Mouse (Mus musculus): ENCODE measurements at regions not wholly inside any gene's neighbourhood (a gene's known extent, or its start where the extent isn't known, plus 50 kb on each side); places are given as distances from the start of the nearest gene placed in this dataset.

DNA sequence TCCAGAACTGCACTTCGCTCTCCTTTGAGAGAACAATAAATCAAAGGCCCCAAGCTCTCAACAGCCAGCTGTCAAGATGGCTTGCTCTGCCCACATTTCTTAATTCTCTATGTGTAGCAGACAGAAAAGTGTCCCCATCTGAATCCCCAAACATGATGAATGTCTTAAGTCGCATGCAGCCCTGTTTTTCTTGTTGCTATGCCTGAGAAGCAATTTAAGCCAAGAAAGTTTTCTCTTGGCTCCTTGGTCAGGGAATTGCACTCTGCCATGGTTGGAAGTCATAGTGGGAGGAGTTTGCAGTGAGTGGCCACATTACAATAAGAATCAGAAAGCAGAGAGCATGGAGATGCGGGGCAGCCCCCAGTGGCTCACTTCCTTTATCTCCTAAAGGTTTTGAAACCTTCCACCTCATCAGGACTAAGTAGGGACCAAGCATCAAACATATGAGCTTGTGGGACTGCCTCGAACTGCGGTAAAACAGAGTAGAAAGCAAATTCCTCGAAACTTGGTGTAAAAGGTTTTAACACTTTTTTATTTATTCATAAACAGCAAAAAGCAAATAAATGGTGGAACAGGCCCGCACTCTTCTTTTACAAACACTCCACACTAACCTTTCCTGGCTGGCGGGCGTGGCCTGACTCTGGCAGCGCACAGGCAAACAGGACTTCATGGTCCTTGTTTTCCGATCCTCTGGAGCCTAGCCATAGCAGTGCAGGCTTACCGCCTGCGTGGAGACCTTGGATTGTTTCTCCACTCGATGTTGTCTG is 227.4 kb downstream of the Ankrd50 start:
- peak; percentile 74 for DNase-seq (ENCODE audit: low read depth, low spot score)

DNA sequence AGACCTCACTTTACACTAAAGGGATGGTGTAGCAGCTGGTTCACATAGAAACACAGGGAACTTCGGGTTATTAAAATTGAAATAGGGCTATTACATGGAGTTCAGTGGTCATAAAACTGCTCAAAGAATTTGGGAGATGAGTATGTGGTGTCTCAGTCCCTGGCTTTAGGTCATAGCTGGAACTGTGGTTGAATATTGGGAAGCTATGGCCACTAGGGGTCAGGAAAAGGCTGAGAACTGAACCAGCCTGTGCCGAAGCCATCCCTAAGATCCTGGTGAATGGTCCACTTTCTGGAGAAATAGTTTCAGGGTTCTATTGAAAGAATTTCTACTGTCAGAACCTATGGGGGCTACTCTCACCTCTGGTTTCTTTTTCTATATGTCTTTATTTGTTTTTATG is 229.0 kb downstream of the Ankrd50 start:
- peak; percentile 92 for DNase-seq (ENCODE audit: low read depth, low spot score)

DNA sequence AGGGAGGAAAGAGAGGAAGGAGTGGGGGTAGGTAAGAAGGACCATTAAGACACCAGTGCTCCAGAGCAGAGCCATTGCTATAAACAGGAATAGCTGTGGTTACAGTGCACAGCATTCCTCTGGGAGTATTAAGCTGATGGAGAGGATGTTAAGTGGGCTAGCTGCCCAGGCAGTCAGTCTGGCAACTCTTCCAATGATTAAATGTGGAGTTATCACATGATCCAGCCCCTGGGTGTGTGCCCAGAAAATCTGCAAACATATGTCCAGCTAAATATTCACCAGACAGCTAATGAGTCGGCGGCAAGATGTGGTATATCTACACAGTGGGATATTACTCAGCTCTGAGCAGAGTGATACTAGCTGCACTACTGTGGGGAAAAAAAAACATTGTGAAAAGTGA is 229.7 kb downstream of the Ankrd50 start:
- DNase-seq (ENCODE audit: low read depth, low spot score) = peak; percentile 100

DNA sequence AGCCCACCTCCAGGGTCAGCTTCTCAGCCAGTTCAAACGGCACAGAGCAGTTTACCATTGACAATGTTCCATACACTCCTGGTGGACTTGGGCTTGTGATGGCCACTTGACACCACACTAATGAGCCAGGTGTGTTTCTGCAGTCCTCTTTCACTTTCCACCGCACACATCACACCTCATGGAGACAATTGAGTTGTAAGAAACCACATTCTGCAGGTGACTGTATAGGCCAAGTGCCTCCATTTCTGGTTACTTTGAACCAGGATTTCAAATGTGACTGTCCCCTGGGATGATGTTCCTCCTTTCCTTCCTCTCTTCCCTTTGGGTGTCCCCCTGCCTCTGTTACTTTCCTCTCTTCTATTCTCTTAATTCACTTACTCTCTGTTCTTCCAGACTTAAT is 233.1 kb downstream of the Ankrd50 start:
- DNase-seq (ENCODE audit: low read depth, low spot score) = no peak

DNA sequence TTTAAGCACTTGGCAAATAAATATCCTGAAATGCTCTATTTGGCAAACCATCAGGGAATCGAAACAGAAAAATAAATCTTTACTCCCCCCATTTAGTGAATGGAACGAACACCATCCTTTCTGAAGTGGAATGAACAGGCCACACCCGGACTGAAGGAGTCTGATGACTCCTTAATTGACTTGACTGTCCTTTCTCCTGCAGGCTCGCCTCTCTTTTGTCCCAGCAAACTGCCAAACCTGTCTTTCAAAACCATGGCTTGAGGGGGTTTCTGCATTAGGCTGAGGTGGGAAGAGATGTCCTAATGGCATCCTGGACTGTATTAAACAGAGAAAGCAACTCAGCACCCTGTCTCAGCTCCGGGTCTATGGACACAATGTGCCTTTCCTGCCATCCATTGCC is 234.1 kb downstream of the Ankrd50 start:
- no peak for DNase-seq (ENCODE audit: low read depth, low spot score)

DNA sequence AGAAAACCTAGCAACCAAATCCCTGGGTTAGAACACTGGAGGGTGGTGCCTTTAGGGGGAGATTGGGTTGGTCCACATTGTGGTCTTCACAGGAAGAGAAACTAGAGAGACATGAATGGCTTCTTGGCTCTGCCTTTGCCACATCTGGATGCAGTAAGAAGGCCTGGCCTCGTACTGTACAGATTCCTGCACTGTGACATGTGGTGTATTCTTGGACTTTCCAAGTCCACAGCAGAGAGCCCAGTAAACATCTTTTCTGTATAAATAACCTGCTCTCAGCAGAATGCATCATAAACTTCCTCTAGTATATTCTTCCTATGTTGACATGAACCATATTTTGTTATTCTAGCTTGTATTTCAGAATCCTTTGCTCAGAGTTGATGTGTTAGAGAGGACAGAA is 235.7 kb downstream of the Ankrd50 start:
- DNase-seq (ENCODE audit: low read depth, low spot score) = no peak

DNA sequence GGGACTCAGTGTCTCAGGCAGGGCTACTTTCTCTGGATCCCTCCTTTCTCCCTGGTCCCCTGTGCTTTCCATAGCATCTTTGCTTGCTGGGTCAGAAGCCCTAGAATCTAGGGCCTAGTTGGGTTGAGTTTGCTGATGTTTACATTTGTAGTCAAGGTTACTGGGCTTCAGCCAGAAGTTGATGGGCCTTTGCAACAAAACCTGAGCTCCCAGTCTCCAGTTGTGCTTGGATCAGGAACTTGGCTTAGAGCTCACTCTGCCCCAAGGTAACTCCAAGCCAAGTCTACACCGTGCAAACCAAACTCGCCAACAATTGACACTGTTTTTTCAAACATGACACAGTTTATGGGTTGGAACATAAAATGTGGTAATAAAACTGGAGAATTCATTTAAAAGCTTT is 238.2 kb downstream of the Ankrd50 start:
- DNase-seq (ENCODE audit: low read depth, low spot score) = peak; percentile 45

DNA sequence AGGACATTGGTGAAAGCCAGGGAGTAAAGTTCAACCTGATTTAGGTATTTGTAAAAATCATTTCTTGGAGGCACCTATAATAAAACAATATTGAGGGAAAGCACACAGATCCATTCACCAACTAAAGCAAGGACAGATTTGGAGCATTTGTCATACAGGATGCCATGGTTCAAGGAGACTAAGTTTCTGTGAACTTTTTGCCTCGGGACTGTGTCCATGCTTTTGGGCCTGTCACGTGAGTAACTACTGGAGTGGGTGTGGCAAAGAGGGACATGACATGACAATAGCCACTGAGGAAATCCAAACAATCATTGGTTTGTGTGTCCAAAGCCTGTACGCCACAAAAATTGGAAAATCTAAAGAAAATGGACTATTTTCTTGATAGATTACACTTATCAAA is 241.4 kb downstream of the Ankrd50 start:
- DNase-seq (ENCODE audit: low read depth, low spot score) = no peak

DNA sequence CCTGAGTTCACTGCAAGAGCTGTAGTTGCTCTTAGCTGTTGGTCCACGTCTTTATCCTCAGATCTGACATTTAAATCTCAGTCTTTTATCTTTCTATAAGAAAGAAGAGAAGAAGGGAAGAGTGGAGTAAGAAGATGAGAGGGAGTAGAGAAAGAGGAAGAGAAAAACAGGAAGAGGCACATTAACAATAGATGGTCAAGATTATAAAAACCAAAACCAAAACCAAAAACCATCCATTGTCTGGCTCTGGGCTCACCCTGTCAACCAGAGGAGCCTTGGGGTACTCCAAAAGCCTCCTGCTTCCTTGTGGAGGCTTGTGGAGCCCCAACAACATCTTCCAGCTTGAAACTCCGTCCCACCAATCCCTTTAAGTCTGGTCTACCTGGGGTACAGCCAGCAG is 247.0 kb downstream of the Ankrd50 start:
- no peak for DNase-seq (ENCODE audit: low read depth, low spot score)

DNA sequence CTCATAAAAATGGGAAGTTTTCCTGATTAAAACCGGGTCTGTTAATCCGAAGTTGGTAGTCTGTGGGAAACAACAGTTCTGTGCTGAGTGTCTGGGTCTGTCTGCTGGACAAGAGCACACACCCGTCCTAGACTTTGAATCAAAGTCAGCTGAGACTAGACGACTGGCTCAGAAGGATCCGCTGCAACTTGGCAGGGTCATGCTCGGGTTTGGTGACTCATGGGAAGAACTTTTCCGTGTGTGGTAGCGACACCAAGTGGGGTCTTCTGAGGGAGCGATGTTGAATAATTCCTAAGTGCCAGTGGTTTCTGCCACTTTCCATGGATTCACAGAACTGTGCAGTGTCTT is 248.9 kb downstream of the Ankrd50 start:
- peak; percentile 93 for DNase-seq (ENCODE audit: low read depth, low spot score)

DNA sequence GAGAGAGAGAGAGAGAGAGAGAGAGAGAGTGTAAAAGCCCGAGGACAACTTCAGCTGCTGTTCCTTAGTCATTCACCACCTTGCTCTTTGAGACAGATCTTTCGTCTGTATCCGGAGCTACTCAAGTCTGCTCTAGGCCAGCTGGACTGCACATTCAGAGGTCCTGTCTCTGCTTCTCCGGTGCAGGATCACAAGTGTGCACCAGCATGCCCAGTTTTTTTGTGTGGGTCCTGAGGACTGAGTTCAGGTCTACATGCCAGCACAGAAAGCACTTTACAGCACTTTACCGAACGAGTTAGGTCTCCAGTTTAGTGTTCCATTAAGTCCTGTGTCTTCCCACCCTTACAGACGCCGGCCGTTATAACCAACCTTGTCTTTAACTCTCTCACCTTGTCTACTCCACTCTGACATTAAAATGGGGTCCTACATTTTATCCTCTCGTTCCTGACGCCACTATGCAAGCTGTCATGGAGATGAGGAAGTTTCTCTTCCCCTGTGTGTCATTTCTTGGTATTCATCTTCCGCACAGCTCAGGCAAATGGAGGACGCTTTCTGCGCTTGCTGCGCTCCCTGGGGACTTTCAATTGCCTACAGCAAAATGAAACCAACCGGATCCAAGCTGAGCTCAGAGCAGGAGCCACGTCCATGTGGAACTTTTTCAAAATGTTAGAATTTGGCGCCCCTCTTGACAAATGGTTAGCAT is 249.5 kb downstream of the Ankrd50 start:
- no peak for DNase-seq (ENCODE audit: low read depth, low spot score)

DNA sequence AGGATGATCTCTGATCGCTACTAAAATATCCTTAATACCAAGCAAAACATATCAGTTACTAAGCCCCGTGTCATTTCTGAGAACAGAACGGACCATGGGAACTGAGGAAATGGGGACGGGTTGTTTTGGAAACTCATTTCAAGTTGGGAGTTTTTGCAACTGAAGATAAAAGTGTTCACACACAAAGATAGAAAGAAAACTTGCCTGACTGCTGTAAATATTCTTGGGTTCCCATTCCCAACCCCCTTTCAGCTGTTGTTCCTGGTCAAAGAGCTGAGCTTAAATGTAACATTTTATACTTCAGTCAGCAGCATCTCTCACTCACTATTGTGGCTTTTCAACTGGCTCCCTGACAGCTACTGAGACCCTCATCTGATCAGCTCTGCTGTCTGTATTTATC is 250.1 kb downstream of the Ankrd50 start:
- DNase-seq (ENCODE audit: low read depth, low spot score) = no peak

DNA sequence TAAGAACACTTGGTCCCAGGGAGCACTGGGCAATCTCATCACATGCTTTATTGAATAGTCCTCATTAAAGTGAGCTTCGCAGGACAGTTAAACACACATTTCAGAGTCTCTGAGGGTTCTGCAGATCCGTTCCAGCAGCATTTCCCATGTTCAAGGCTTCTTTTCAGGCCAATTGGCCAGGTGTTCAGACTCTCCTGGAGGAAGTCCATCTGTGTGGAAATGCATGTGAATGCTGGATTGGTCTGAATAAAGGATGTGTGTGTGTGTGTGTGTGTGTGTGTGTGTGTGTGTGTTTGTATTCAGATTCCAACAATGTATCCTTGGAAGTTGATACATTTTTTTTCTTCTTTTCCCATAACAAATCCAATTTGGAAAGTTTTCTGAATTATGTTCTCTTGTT is 250.6 kb downstream of the Ankrd50 start:
- DNase-seq (ENCODE audit: low read depth, low spot score) = no peak

DNA sequence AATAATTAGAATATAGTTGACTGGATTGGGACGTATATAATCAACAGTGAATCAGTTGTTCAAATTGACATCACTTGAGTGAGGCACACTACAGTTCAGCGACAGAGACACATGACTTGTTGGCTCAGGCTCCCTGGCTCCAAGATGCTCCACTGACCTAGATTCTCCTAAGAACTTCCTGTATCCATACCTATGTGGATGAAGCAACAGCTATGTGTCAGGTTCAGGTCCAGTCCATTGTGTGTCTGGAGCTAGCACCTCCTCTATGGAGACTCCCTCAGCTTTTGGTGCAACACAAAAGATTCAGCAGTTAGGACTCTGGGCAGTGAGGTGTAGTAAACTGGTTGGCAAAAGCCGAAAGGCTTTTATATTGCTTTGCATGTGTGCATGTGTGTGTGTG is 251.6 kb downstream of the Ankrd50 start:
- no peak for DNase-seq (ENCODE audit: low read depth, low spot score)

DNA sequence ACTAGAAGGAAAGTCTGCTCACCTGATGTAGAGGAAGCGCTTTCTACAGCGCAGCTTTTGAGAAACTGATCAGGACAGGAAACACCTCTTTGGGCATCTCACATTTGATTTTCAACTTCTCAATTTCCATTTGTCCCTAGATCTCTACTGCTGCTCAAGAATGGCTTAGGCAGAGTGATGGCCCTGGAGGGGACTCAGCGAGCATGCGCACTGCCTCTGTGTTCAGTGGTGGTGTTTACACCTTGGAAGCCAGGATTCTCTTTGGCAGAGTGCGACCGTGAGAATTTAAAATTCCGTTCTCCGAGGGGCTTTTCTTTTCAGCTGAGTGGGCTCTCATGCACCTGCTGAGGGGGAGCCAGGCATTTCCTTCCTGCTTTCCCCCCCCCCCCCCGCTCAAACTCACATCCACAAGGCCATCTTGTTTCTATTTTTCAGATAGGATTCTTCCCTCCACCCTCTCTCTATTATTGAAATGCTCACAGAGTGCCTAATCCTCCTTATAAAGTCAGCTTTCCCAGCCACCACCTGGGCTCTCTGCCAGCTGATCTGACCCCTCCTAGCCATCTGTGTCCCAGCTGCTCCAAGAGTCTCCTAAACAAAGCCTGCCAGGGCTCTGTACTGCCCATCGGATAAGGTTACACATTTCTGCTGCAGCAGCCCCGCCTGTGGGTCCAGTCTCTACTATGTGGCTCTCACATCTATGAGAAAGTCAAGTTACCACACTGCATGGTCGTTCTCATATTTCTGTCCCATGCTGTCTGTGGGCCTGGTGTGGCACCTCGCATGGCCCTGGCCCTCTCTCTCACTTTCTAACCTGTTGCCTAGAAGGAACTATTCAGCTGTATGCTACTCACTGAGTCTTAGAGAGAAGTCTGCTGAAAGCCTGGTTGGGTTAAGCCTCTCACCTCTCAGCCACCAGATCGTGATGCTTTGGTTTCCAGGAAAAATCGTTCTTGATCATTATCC is 252.2 kb downstream of the Ankrd50 start:
- DNase-seq (ENCODE audit: low read depth, low spot score) = peak; percentile 94

DNA sequence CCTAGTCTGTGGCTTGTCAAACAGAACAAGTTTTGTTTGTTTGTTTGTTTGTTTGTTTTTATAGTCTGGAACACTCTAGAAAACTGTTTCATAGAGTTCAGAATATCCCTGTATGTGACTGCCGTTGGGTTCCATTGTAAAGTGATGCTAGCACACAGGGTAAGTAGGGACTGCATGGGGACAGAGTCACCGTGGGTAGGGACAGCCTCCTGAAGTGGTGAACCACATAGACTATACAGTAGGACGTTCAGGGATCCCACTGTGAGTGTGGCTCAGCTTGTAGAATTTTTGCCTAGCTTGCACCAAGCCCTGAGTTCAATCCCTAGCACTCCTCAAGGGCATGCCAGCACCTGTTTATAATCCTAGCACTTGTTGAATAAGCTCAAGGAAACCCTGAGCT is 253.1 kb downstream of the Ankrd50 start:
- no peak for DNase-seq (ENCODE audit: low read depth, low spot score)

DNA sequence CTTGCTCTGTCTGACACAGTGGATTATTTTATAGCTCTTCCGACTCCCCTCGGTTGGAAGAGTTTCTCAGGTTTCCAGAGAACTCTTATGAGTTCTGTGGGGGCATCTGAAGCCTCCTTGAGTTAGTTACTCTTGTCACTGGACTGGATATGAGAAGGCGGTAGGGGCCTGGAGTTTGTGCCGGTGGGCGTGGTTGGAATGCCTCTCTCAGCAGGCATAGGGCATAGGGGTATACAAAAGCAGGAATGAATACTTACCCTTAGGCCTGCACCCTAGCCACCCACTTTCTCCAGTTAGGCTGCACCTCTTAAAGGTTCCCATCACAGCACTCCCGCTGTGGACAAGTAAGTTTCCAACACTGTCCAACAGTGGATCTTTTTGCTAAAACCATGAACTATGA is 253.8 kb downstream of the Ankrd50 start:
- DNase-seq (ENCODE audit: low read depth, low spot score) = no peak

DNA sequence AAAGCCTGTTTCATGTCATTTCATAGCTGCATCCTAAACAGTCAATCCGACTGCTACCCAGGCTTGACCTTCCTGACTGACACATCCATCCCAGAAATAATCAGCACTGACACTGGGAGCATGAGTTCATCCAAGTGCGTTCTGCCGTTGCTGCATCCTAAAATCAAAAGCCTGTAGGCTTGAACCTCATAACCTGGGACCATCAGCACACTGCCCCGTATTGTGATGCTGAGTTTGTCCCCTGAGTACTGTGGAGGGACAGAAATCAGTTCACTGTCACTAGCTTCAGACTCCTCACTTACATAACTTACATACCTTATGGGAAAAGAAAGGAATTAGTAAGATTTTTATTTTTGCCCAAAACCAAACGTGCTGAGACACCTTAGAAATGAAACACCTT is 255.0 kb downstream of the Ankrd50 start:
- DNase-seq (ENCODE audit: low read depth, low spot score) = no peak

DNA sequence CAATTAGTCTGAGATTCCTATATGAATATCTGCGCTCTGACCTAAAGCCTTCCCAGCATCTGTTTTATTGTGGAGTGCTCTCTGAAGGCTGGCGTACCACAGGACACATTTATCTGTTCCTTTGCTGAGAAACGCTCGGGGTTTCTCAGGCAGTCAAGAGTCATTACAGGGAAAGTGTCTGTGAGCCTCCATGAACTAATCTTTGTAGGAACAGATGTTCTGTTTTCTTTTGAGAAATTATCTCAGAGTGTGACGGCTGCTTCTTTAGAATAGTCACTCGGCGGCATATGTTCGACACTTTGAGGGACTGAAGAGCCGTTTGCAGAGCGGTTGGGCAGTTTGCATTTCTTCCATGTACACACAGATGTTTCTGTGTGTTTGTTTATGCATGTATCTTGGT is 255.6 kb downstream of the Ankrd50 start:
- no peak for DNase-seq (ENCODE audit: low read depth, low spot score)

DNA sequence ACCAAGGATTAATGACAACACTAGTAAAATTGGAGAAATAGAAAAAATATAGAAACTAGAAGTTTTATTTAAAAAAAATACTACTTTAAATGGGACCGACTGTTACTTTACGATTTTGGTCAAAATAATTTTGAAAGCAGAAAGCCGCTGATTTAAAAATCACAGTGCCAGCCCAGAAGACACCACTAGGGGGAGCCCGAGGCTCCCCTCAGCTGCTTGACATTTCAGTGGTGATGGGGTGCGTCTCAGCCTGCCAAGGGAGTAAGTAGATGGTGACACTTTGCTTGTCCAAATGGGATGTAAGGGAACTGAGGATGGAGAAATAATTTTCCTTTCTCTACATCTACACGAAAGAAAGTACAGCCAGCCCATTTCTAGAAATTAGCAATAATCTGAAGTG is 257.0 kb downstream of the Ankrd50 start:
- peak; percentile 80 for DNase-seq (ENCODE audit: low read depth, low spot score)

DNA sequence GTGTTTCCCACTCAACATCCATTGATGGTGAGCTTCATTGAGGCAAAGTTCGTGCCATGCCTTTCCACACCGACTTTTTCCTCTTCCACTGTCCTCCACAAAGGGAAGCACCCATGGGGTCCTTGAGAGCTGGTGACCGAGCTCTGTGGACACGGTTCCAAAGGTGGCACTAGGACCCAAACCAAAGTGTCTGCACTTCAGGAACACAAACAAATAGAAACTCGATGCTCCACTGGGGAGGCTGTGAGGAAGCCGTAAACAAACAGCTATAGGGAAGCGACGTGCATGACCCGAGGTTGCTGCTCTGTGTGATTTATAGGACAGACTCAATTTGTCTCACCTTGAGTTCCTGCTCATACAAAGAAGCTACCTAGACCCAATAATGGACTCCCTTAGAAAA is 257.5 kb downstream of the Ankrd50 start:
- no peak for DNase-seq (ENCODE audit: low read depth, low spot score)

DNA sequence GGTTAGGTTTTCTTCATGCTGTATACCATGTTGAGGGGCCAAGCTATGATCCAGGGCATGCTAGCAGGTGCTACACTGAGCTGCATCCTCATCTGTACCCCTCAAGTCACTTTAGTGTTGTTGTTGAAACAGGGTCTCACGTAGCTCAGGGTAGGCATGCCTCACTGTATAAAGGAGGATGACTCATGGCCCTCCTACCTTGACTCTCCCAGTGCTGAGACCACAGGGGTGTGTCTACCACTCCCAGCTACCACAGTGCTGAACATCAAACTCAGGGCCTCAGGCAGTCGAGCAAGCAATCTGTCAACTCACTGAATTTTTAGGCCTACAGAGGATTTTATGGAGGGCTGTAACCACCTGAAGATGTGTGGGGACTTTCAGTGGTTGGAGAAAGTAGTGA is 258.5 kb downstream of the Ankrd50 start:
- DNase-seq (ENCODE audit: low read depth, low spot score) = no peak
